Mouse (Mus musculus) kidney, embryonic 16.5 days (tissue): ENCODE measurements at regions not wholly inside any gene's neighbourhood (a gene's known extent, or its start where the extent isn't known, plus 50 kb on each side); places are given as distances from the start of the nearest gene placed in this dataset.

Experiments used
- ATAC-seq: fragments of 200-750 bp; cut with Nextera tagmentation; 2 replicates; pipeline ENCODE4 v1.8.0; 2017; ENCODE audit warnings: moderate TSS enrichment; ENCODE audit not compliant: low FRiP score, low TSS enrichment
- H3K27ac ChIP-seq: fragments of 300-500 bp; sonication (generic); 2 replicates; pipeline ENCODE4 v1.5.1; 2014; ENCODE audit warnings: low read length
- H3K27me3 ChIP-seq: fragments of 300-500 bp; sonication (generic); 2 replicates; pipeline ENCODE4 v1.6.1; 2014; ENCODE audit warnings: low read length, control low read depth, mixed read lengths; ENCODE audit not compliant: insufficient read depth
- H3K36me3 ChIP-seq: fragments of 300-500 bp; sonication (generic); 2 replicates; pipeline ENCODE4 v1.6.1; 2014; ENCODE audit warnings: low read length, control low read depth, mixed read lengths; ENCODE audit not compliant: insufficient read depth
- H3K4me1 ChIP-seq: fragments of 300-500 bp; sonication (generic); 2 replicates; pipeline ENCODE4 v1.6.1; 2014; ENCODE audit warnings: low read length, control low read depth, mixed read lengths; ENCODE audit not compliant: insufficient read depth
- H3K4me2 ChIP-seq: fragments of 300-500 bp; sonication (generic); replicated peaks from 2 replicates; pipeline ENCODE4 v1.6.1; 2014; ENCODE audit warnings: low read depth, low read length
- H3K4me3 ChIP-seq: fragments of 300-500 bp; sonication (generic); 2 replicates; pipeline ENCODE4 v1.5.1; 2014; ENCODE audit warnings: mild to moderate bottlenecking, low read length
- H3K9ac ChIP-seq: fragments of 300-500 bp; sonication (generic); replicated peaks from 2 replicates; pipeline ENCODE4 v1.6.1; 2014; ENCODE audit warnings: low read length
- H3K9me3 ChIP-seq: fragments of 300-500 bp; sonication (generic); 2 replicates; pipeline ENCODE4 v1.6.1; 2016; ENCODE audit warnings: low read length, control low read depth
- WGBS: fragments of 180-500 bp; shearing (Covaris S2); extraction: QIAGEN DNeasy Blood & Tissue Kit; methylation state at CpG from one replicate; pipeline ENCODE4 v1.1.7; 2014; 5-methylcytosine and 5-hydroxymethylcytosine counted together

DNA sequence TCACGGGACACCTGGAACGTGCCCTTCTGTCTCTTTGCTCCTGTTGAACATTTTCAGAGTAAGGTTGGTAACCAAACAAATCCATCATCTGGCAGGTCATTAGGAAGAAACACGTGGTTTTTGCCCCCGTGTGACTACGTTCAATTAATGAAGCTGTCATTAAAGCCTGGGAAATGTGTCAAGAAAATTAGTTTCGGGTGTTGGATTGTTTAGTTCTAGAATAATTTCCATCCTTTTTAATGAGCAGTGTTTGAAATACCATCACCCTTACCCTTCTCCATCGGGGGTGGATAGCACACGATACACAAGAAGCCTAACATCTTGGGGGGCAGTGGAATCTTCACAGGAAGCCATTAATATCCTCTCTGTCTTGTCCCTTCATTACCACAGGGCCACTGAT lies 107.7 kb downstream of the Far1 start:
- Histone ChIP-seq H3K4me3 (no peak overlapping the region), H3K9ac (no peak overlapping the region), H3K4me1 (peaks cover 2% of the 10 kb centered on the region; the same call in 1 of the 2 replicates), H3K27me3 (no peaks in the 10 kb centered on the region), H3K9me3 (no peaks in the 10 kb centered on the region), H3K4me2 (no peak overlapping the region), H3K27ac (no peak overlapping the region), H3K36me3 (no peaks in the 10 kb centered on the region)
- no peak for ATAC-seq
- WGBS = 60% methylated on average over 8 of the region's 8 CpGs

DNA sequence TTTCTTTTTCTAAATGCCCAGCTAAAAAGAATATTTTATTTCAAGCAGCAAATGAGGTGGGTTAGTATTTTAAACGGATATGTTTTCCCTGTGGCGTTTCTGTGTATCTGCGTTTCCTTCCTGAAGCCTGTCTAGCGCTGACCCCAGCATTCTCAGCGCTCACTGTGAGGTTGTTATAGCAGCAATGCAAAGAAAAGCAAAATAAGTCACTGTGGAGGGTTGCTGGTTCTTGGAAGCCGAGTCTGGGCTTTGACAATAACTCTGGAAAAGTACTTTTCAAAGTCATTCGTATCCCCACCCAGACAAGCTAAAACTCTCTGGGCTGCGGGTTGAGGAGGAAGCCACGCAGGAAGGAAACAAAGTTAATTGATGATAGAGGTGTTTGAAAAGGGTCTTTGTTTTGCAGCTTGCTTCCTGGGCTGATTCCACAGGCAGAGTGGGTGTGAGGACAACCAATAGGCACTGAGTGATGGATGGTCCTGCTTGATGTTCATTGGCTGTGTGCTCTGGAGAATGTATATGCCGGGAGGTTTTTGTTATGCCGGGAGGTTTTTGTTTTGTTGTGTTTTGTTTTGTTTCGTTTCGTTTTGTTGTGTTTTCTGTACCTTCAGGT lies 108.4 kb downstream of the Far1 start:
- ATAC-seq = no peak
- no peak overlapping the region for H3K9ac ChIP-seq
- H3K4me3 ChIP-seq = no peak overlapping the region
- no peaks in the 10 kb centered on the region for H3K9me3 ChIP-seq
- H3K27ac ChIP-seq = 0 out of 2 replicates have a peak overlapping the region, but pooled peaks have one; percentile 21
- H3K4me1 ChIP-seq = peaks cover 2% of the 10 kb centered on the region; the same call in 1 of the 2 replicates
- no peaks in the 10 kb centered on the region for H3K36me3 ChIP-seq
- peak overlapping the region; percentile 10; the same call in 1 of the 2 replicates for H3K4me2 ChIP-seq
- no peaks in the 10 kb centered on the region for H3K27me3 ChIP-seq
- WGBS = 53% methylated on average over 13 of the region's 13 CpGs

DNA sequence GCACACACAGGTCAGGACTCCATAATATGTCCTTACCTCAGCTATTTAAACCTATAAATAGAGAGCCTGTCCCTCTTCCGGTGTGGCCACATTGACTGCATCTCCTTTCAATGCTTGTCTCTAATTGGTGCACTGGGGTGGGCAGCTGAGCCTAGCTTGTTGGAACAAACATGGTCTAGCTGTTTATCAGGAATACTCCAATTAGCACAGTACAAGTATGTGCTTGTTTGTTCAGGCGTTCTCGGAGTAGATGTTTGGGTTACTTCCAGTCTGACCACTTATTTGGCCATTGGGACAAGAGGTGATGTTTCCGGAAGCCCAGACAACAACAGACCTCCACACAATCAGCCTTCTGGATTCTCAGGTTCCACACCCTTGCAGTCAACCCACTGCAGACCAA lies 109.7 kb downstream of the Far1 start:
- 91% methylated on average over 4 of the region's 4 CpGs for WGBS
- Histone ChIP-seq H3K27me3 (no peaks in the 10 kb centered on the region), H3K4me3 (no peak overlapping the region), H3K9ac (no peak overlapping the region), H3K9me3 (0 out of 2 replicates have a peak, but pooled peaks cover 3% of the 10 kb centered on the region), H3K4me1 (peaks cover 2% of the 10 kb centered on the region; the same call in 1 of the 2 replicates), H3K36me3 (no peaks in the 10 kb centered on the region), H3K4me2 (no peak overlapping the region), H3K27ac (no peak overlapping the region)
- no peak for ATAC-seq

DNA sequence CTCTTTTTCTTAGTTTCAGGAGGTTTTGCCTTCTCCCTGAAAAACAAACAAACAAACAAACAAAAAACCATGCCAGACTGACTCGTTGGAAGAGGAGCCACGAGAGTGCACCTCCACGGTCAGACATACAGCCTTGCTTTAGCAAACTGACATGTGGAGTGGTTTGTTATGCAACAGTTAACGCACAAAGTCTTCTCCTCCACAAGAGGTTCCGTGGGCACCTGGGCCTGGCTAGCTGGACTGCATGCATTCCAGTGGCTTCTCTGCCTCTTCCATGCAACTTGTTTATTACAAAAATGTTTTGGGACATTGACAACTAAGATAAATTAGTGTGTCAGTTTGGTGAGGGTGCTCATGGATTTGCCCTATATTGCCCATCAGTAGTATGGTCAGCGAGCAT lies 110.3 kb downstream of the Far1 start:
- ATAC-seq = no peak
- H3K27me3 ChIP-seq = no peaks in the 10 kb centered on the region
- 88% methylated on average over 6 of the region's 6 CpGs for WGBS
- no peaks in the 10 kb centered on the region for H3K36me3 ChIP-seq
- H3K4me3 ChIP-seq = no peak overlapping the region
- H3K9me3 ChIP-seq = 0 out of 2 replicates have a peak, but pooled peaks cover 3% of the 10 kb centered on the region
- no peak overlapping the region for H3K4me2 ChIP-seq
- H3K9ac ChIP-seq = no peak overlapping the region
- H3K4me1 ChIP-seq = peaks cover 2% of the 10 kb centered on the region; the same call in 1 of the 2 replicates
- H3K27ac ChIP-seq = no peak overlapping the region

DNA sequence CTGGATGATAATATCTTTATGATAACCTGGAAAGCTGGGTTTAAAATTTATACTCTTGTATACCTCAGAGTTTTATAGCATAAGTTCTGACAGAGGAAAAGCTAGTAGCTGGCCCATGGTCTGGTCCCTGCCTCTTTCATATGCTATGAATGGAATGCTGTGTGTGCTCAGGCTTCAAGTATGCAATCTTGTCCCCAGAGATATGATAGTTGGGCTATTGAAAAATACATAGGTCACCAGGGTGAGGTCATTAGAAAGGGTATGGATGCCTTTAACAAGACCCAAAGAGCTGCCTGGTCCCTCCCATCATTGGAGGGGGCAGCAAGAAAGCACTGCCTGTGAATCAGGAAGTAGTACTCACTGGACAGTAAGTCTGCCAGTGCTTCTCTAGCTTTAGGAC lies 113.1 kb downstream of the Far1 start:
- Histone ChIP-seq H3K4me3 (no peak overlapping the region), H3K4me2 (no peak overlapping the region), H3K36me3 (no peaks in the 10 kb centered on the region), H3K27ac (no peak overlapping the region), H3K4me1 (no peaks in the 10 kb centered on the region; the same call in 1 of the 2 replicates), H3K27me3 (no peaks in the 10 kb centered on the region), H3K9ac (no peak overlapping the region), H3K9me3 (0 out of 2 replicates have a peak, but pooled peaks cover 3% of the 10 kb centered on the region)
- ATAC-seq = no peak

DNA sequence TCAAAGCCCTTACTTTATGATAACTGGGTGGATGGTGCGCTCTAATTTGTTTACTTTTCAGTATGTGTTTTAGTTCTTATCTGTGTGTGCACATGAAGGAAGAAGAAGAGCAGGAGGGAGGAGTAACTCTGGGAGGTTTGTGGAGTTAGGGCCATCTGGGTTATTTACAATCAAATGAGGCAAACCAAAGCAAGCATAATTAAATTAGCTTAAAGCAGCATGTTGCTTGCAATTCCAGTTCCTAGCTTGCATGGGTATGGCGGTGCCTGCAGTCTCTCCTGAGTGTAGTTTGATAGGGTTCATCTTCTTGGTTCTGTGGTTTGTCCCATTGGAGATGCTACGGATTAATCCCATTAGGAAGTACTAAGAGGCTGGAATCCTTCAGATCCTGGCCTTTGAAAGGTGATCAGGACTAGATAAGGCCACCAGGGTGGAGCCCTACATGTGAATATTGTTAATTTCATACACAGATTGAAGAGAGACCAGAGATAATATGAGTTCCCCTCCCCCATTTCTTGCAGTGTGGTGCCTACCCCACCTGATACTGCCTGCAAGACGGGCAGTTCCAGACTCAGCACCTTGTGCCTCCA lies 123.5 kb downstream of the Far1 start:
- Histone ChIP-seq H3K4me2 (no peak overlapping the region), H3K4me3 (no peak overlapping the region)
- 86% methylated on average over 4 of the region's 4 CpGs for WGBS

DNA sequence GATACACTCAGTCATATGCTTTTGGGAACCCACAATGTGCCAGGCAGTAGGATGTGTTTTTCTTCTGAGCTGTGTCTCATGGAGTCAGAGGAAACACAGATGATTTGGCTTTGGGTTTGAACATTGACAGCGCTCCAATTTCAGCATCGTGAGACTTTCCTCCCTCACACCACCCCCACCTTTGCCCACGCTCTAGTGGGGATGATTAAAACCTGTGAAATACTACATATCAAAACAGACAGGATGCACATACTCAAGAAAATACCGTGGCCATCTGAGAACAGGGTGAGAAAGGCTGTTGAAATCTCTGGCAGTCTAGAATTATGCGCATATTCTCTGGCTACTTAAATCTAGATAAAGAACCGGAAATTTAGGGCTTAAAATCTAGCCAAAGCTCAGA lies 124.5 kb downstream of the Far1 start:
- no peak for ATAC-seq
- Histone ChIP-seq H3K9ac (no peak overlapping the region), H3K36me3 (no peaks in the 10 kb centered on the region), H3K27ac (no peak overlapping the region), H3K27me3 (no peaks in the 10 kb centered on the region), H3K9me3 (no peaks in the 10 kb centered on the region; the same call in 1 of the 2 replicates), H3K4me3 (no peak overlapping the region), H3K4me2 (no peak overlapping the region), H3K4me1 (no peaks in the 10 kb centered on the region)
- 62% methylated on average over 6 of the region's 6 CpGs for WGBS

More for the DNA sequence above, 123.5 kb downstream of the Far1 start:
- H3K36me3 ChIP-seq = no peaks in the 10 kb centered on the region
- H3K27ac ChIP-seq = no peak overlapping the region
- H3K4me1 ChIP-seq = no peaks in the 10 kb centered on the region
- no peaks in the 10 kb centered on the region; the same call in 1 of the 2 replicates for H3K9me3 ChIP-seq
- H3K9ac ChIP-seq = no peak overlapping the region
- no peaks in the 10 kb centered on the region for H3K27me3 ChIP-seq
- ATAC-seq = no peak

DNA sequence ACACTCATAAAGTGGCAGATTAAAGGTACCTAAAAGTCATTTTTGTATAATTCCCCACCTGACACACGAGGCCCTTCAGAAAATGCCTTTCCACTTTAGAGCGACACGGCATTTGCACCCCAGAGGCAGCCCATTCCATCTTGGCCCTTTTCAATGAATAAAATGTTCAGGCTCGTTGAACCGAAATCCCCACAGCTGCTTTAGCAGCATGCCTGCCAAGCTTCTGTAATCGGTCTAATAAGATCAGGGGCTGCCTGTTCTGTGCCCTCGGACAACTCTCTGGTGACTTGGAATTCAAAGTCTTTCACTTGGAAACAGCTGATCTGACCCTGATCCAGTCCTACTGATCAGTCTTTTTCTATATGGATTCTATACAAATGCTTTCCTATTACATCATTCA lies 123.3 kb upstream of the Spon1 start:
- no peak for ATAC-seq
- Histone ChIP-seq H3K4me2 (no peak overlapping the region), H3K36me3 (no peaks in the 10 kb centered on the region), H3K9me3 (no peaks in the 10 kb centered on the region; the same call in 1 of the 2 replicates), H3K27ac (no peak overlapping the region), H3K9ac (no peak overlapping the region), H3K4me3 (no peak overlapping the region), H3K4me1 (no peaks in the 10 kb centered on the region), H3K27me3 (no peaks in the 10 kb centered on the region)
- 72% methylated on average over 7 of the region's 7 CpGs for WGBS

DNA sequence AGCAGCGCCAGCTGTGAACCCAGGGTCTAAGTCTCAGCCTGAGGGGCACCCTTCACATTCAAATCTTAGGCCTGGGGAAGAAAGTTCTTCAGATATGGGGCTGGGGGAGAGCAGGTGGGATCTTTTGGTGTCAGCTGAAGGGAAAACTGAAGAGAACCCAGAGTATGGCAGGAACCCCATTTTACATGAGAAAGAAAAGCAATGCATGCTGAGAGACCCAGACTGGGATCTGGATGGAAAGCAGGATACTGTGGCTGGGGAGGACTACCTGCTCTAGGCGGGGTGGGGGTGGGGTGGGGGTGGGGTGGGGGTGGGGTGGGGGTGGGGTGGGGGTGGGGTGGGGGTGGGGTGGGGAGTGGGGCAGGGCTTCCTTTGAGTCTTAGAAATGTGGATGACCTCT lies 115.2 kb upstream of the Spon1 start:
- WGBS = 79% methylated on average over 2 of the region's 2 CpGs
- Histone ChIP-seq H3K27ac (no peak overlapping the region), H3K9ac (no peak overlapping the region), H3K4me3 (no peak overlapping the region), H3K27me3 (no peaks in the 10 kb centered on the region), H3K4me2 (no peak overlapping the region), H3K4me1 (no peaks in the 10 kb centered on the region), H3K9me3 (no peaks in the 10 kb centered on the region), H3K36me3 (no peaks in the 10 kb centered on the region)
- no peak for ATAC-seq

DNA sequence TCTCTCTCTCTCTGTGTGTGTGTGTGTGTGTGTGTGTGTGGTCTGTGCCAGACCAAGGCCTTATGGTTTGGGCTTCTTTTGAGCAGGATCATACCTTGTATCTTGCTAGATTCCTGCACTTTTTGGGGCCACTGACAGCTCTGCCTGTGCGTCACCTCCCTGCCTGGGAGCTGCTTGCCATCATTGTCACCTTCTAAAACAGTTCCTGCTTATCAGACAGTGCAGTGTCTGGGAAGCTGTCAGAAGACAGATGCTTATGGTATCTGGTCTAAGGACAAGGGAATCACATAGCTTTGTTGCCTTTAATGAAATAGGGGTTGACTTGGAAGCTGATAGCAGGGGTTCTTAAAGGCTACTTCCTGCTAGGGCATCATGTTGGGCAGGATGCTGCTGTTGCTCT lies 114.1 kb upstream of the Spon1 start:
- Histone ChIP-seq H3K4me3 (no peak overlapping the region), H3K9ac (no peak overlapping the region), H3K36me3 (no peaks in the 10 kb centered on the region), H3K9me3 (no peaks in the 10 kb centered on the region), H3K4me1 (no peaks in the 10 kb centered on the region), H3K27ac (no peak overlapping the region), H3K4me2 (no peak overlapping the region), H3K27me3 (no peaks in the 10 kb centered on the region)
- WGBS = 92% methylated on average over 1 of the region's 1 CpGs
- no peak for ATAC-seq
